Mouse (Mus musculus) neural tube, embryonic 14.5 days (tissue): ENCODE measurements around the gene Psmc3ip. TPM values are rescaled to one million over a fixed set of nuclear protein-coding genes. Genes with fewer than 3 reads are reported as not detected.

Experiments
- ATAC-seq: fragments of 200-750 bp; cut with Nextera tagmentation; 2 replicates; pipeline ENCODE4 v1.8.0; 2017; ENCODE audit warnings: low read depth, mild to moderate bottlenecking, moderate TSS enrichment, moderate library complexity
- H3K27ac ChIP-seq: fragments of 300-500 bp; sonication (generic); 2 replicates; pipeline ENCODE4 v1.5.1; 2014; ENCODE audit warnings: low read depth, mild to moderate bottlenecking, control low read depth, low read length, moderate library complexity, mixed read lengths
- H3K27me3 ChIP-seq: fragments of 300-500 bp; sonication (generic); 2 replicates; pipeline ENCODE4 v1.6.1; 2014; ENCODE audit warnings: low read length; ENCODE audit not compliant: control insufficient read depth, insufficient read depth
- H3K36me3 ChIP-seq: fragments of 300-500 bp; sonication (generic); 2 replicates; pipeline ENCODE4 v1.6.1; 2014; ENCODE audit warnings: low read length, mixed read lengths; ENCODE audit not compliant: control insufficient read depth, insufficient read depth
- H3K4me1 ChIP-seq: fragments of 300-500 bp; sonication (generic); 2 replicates; pipeline ENCODE4 v1.6.1; 2014; ENCODE audit warnings: low read length; ENCODE audit not compliant: control insufficient read depth, insufficient read depth
- H3K4me2 ChIP-seq: fragments of 300-500 bp; sonication (generic); 2 replicates; pipeline ENCODE4 v1.6.1; 2014; ENCODE audit warnings: mild to moderate bottlenecking, low read depth, low read length, control low read depth
- H3K4me3 ChIP-seq: fragments of 300-500 bp; sonication (generic); 2 replicates; pipeline ENCODE4 v1.5.1; 2014; ENCODE audit warnings: low read depth, low read length, control low read depth, mixed read lengths
- H3K9ac ChIP-seq: fragments of 300-500 bp; sonication (generic); replicated peaks from 2 replicates; pipeline ENCODE4 v1.6.1; 2014; ENCODE audit warnings: low read depth, mild to moderate bottlenecking, control low read depth, low read length, mixed read lengths
- H3K9me3 ChIP-seq: fragments of 300-500 bp; sonication (generic); 2 replicates; pipeline ENCODE4 v1.6.1; 2016; ENCODE audit warnings: low read length; ENCODE audit not compliant: control insufficient read depth
- whole genome bisulfite sequencing: fragments of 180-500 bp; shearing (Covaris S2); extraction: QIAGEN DNeasy Blood & Tissue Kit; methylation state at CpG from one replicate; pipeline ENCODE4 v1.1.7; 2014; 5-methylcytosine and 5-hydroxymethylcytosine counted together
- polyA plus RNA-seq: library from polyadenylated mRNA; unstranded; fragments of >200 nt; fragmentation: Nextera tagmentation; extraction: Ambion mirVana; gene quantifications from 2 replicates; pipeline ENCODE4 v1.2.1, GENCODE M21; 2014

Gene Psmc3ip
- polyA plus RNA-seq, 1 experiment from 2014 or later: 19.0 TPM

DNA sequence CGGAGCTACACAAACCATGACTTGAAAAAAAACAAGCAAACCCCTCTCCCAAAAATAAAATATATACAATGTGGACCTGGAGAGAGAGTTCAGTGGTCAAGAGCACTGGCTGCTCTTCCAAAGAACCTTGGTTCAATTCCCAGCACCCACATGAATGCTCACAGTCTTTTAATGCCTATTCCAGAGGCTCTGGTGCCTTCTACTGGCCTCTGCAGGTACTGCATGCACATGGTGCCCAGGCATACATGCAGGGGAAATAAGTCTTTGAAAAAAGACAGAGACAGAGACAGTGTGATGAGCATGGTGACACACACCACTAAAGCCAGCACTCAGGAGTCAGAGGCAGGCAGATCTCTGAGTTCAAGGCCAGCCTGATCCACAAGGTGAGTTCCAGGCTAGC is 41.3 kb downstream of the Psmc3ip start:
- H3K9ac ChIP-seq: no peak overlapping the region
- no peaks in the 10 kb centered on the region for H3K9me3 ChIP-seq
- no peak overlapping the region for H3K27ac ChIP-seq
- no peak overlapping the region for H3K4me2 ChIP-seq
- no peak overlapping the region for H3K4me3 ChIP-seq
- H3K4me1 ChIP-seq: no peaks in the 10 kb centered on the region
- ATAC-seq: no peak
- peaks cover 64% of the 10 kb centered on the region for H3K36me3 ChIP-seq
- 100% methylated on average over 1 of the region's 1 CpGs for WGBS
- no peaks in the 10 kb centered on the region for H3K27me3 ChIP-seq

DNA sequence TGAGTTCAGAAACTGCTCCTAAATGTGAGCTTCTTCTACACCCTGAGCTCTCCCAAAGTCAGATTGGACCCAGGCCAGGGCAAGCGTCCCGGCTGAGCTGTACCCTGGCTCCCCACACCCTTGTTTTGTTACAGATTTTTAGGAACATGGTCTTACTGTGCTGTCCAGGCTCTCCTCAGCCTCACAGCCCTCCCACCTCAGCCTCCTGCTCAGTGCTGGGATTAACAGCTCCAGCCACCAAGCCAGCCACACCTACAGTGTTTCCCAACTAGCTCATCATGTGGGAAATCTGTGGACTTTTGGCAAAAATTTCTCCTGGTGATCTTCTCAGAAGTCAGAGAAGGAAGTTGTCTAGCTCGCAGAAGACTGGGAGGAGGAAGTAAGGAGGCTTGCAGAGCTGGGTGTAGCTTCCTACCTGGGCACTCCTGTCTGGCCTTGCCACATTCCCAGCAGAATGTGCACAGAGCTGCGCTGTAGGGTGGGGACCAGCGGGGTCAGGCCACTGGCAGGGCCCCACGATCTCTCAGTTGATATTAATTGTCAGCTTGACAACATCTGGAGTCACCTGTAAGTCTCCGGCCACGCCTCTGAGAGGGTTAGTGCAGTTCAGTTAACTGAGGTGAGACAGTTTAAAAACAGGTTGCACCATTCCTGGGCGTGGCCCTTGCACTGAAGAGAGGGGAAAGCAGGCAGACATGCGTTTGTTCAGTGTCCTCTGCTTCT is 42.3 kb downstream of the Psmc3ip start:
- 92% methylated on average over 10 of the region's 10 CpGs for WGBS
- H3K4me2 ChIP-seq: no peak overlapping the region
- no peaks in the 10 kb centered on the region for H3K27me3 ChIP-seq
- no peaks in the 10 kb centered on the region for H3K4me1 ChIP-seq
- no peak overlapping the region for H3K9ac ChIP-seq
- no peak overlapping the region for H3K4me3 ChIP-seq
- ATAC-seq: no peak
- peak overlapping the region; percentile 5; the same call in 1 of the 2 replicates for H3K27ac ChIP-seq
- peaks cover 74% of the 10 kb centered on the region for H3K36me3 ChIP-seq
- H3K9me3 ChIP-seq: no peaks in the 10 kb centered on the region

DNA sequence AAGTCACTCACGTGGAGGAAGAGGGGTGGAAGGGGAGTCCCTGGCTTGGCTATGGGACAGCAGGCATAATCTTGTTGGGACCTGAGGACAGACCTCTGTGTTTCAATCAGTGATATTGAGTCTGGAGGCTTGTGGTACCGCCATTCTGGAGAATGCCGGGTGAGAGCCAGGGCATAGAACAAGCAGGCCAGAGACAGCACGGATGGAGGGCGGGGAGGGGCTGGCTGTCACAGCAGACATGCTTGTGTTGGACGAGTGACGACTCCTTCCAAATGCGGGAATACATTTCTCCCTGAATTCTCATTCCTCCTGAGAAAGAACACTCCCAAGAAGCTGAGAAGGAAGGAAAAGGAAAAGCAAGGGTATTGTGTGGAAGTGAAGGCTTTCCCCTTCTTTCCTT is 43.6 kb downstream of the Psmc3ip start:
- Histone ChIP-seq H3K4me1 (no peaks in the 10 kb centered on the region), H3K9ac (no peak overlapping the region), H3K36me3 (peaks cover 79% of the 10 kb centered on the region), H3K9me3 (no peaks in the 10 kb centered on the region), H3K4me2 (no peak overlapping the region), H3K4me3 (no peak overlapping the region), H3K27me3 (no peaks in the 10 kb centered on the region), H3K27ac (no peak overlapping the region)
- 88% methylated on average over 8 of the region's 8 CpGs for WGBS
- ATAC-seq: no peak

DNA sequence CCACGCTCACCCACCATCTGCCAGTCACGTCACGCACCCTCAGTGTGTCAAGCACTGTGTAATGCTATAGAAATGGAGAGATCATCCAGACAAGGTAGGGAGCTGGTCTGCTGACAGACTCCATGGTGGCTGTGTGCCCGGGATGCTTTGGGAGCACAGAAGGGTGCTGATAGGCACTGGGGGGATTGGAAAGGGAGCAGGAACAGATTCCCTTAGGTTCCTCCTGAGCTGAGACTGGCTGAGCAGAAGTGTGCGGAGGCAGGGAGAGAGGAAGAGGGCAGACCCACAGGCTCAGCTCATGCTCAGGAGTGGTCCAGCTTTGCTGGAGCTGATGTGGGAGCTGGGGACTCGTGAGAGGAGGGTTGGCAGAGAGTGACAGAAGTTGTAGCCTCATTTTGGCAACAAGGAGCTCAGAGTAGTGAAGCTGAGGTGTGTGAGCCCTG is 44.2 kb downstream of the Psmc3ip start:
- no peaks in the 10 kb centered on the region for H3K27me3 ChIP-seq
- H3K9me3 ChIP-seq: no peaks in the 10 kb centered on the region
- H3K4me2 ChIP-seq: no peak overlapping the region
- H3K4me1 ChIP-seq: no peaks in the 10 kb centered on the region
- WGBS: 90% methylated on average over 6 of the region's 6 CpGs
- no peak overlapping the region for H3K9ac ChIP-seq
- no peak overlapping the region for H3K4me3 ChIP-seq
- H3K36me3 ChIP-seq: peaks cover 79% of the 10 kb centered on the region
- no peak for ATAC-seq
- H3K27ac ChIP-seq: no peak overlapping the region

DNA sequence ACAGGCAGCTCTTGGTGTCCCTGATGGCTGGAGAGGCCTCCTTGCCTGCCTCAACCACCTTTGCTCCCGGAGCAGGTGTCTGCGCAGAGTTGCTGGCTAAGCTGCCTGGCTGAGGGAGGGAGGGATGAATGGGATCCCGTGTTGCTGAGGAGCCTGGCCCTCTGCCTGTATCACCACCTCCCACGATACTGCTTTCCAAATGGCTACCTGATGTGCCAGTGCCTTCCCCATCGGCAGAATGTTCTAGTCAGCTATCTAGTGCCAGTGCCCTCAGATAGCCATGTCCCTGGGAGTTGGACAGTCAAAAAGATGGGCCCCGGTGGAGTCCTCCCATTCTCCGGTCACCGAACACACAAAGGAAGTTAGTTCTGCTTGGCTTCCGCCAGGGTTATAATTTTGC is 44.9 kb downstream of the Psmc3ip start:
- no peak for ATAC-seq
- Histone ChIP-seq H3K27ac (no peak overlapping the region), H3K27me3 (no peaks in the 10 kb centered on the region), H3K4me2 (no peak overlapping the region), H3K9me3 (no peaks in the 10 kb centered on the region), H3K4me1 (no peaks in the 10 kb centered on the region), H3K4me3 (no peak overlapping the region), H3K36me3 (peaks cover 79% of the 10 kb centered on the region), H3K9ac (no peak overlapping the region)
- 85% methylated on average over 9 of the region's 9 CpGs for WGBS

DNA sequence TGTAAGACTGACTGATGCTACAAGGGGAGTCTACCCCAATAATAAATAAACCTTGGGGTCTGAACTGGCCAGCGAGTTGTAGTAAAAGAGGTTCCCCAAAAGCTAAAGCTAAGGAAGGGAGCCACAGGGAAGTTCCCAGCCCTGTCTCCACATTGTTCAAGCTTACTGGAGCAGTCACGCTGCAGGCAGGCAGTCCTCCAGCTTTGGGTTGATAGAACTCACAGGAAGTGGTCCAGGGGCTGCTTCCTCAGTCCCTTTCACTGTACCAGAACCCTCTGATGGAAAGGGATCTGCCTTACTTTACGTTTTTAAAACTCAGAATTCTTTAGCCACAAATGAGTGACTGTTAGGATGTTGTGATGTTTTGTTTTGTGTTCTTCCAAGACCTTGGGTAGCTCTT is 47.7 kb downstream of the Psmc3ip start:
- no peak overlapping the region for H3K9ac ChIP-seq
- H3K27ac ChIP-seq: no peak overlapping the region
- H3K27me3 ChIP-seq: no peaks in the 10 kb centered on the region
- H3K9me3 ChIP-seq: no peaks in the 10 kb centered on the region
- WGBS: 86% methylated on average over 3 of the region's 3 CpGs
- no peak overlapping the region for H3K4me2 ChIP-seq
- H3K36me3 ChIP-seq: peaks cover 94% of the 10 kb centered on the region
- no peak overlapping the region for H3K4me3 ChIP-seq
- H3K4me1 ChIP-seq: no peaks in the 10 kb centered on the region
- no peak for ATAC-seq

DNA sequence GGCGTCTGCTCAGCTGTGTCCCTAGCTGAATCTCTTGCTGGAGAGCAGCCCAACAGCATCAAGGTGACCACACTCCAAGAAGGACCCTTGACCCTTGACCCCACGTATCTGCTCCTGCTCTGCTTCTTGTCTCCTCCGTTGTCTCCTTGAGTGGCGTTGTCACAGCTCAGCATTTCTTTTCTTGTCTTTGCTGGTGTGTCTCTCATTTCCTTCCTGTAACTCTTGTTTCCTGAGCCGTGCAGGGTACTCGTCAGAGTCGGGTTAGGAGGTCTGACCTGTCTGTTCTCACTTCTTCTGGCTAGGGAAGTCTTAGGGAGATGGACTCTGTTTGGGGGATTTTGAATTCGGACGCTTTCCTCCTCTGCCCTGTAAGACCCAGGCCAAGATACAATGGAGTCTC is 48.8 kb downstream of the Psmc3ip start:
- Histone ChIP-seq H3K4me3 (no peak overlapping the region), H3K4me2 (no peak overlapping the region), H3K36me3 (peaks cover 97% of the 10 kb centered on the region), H3K9me3 (no peaks in the 10 kb centered on the region), H3K9ac (no peak overlapping the region), H3K27ac (no peak overlapping the region), H3K4me1 (no peaks in the 10 kb centered on the region), H3K27me3 (no peaks in the 10 kb centered on the region)
- no peak for ATAC-seq
- WGBS: 81% methylated on average over 9 of the region's 9 CpGs

DNA sequence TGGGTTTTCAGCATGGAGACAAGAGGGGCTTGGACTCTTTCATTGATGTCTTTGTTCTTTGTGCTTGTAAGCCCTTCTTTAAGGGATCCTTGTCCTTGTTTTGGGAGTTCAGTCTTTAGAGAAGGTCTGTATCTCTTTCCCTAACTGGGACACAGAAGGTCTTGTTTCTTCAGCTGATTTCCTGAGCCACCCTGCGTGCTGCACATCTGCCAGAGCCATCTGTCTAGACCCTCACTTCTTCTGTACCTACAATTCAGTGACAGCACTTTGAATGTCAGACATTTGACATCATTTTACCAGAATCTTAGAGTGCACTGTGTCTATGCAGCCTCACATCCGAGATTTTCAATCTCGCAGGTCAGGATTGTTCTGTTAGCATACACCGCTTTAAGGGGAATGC is 49.4 kb downstream of the Psmc3ip start:
- Histone ChIP-seq H3K36me3 (peaks cover 96% of the 10 kb centered on the region), H3K27me3 (no peaks in the 10 kb centered on the region), H3K27ac (no peak overlapping the region), H3K4me2 (no peak overlapping the region), H3K4me1 (no peaks in the 10 kb centered on the region), H3K9me3 (no peaks in the 10 kb centered on the region), H3K4me3 (no peak overlapping the region), H3K9ac (no peak overlapping the region)
- no peak for ATAC-seq
- WGBS: 94% methylated on average over 4 of the region's 4 CpGs
